Mouse (Mus musculus) layer of hippocampus, postnatal 25 days (tissue): ENCODE data around the gene Sipa1l1. TPM values are rescaled to one million over a fixed set of nuclear protein-coding genes. Genes with fewer than 3 reads are reported as not detected.

Experiments
- DNase-seq, 2 experiments: peaks; one replicate each; pipeline ENCODE4 v3.0.0; 2022; ENCODE audit warnings: mixed read lengths in 2 of 2, low spot score in 1 of 2; ENCODE audit errors: extremely low spot score in 1 of 2
- total RNA-seq, 2 experiments: library from RNA; stranded (reverse); gene quantifications; 2 replicates each; pipeline ENCODE4 v1.2.3; 2021

Gene Sipa1l1
- total RNA-seq, 2 experiments from 2014 or later, result 185 to 216 TPM

GRCm38 (mm10) chr12:82284617-82285016 is 115.5 kb downstream of the Sipa1l1 start:
- no peak for DNase-seq

DNA sequence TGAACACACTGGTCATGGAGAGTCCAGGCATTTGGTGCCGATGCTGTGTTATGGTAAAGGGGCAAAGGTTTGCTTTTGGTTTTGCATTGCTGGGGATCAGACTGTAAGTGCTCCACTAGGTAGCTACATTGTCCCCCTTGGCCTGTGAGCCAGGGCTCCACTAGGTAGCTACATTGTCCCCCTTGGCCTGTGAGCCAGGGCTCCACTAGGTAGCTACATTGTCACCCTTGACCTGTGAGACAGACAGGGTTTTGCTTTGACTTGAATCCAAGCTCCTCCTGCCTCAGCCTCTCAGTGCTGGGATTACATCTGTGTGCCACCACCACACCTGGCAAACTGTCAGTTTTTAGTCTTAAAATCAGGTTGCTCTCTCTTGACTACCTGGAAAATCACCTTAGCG is 115.9 kb downstream of the Sipa1l1 start:
- DNase-seq, result no peak

DNA sequence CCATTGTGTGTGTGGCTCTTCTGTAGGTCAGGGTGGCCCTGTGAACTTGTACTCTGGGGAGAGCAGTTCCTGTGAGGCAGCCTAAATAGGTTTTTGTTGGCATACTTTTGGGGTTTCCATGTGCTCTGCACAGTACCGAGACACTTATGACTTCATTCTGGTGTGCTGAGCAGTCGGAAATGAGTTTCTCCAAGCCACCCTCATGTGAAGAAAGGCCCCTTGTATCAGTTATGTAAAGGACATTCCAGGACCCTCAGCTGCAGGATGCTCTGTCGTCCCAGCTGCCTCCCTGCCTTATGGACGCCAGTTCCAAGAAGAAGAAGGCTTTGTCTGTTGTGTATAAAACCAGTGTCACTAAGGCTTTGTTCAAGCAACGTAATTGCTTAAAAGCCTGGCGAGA is 116.9 kb downstream of the Sipa1l1 start:
- DNase-seq, result no peak

- no peak for DNase-seq
Measured at GRCm38 (mm10) chr12:82286804-82287203, 117.7 kb downstream of the Sipa1l1 start.

DNA sequence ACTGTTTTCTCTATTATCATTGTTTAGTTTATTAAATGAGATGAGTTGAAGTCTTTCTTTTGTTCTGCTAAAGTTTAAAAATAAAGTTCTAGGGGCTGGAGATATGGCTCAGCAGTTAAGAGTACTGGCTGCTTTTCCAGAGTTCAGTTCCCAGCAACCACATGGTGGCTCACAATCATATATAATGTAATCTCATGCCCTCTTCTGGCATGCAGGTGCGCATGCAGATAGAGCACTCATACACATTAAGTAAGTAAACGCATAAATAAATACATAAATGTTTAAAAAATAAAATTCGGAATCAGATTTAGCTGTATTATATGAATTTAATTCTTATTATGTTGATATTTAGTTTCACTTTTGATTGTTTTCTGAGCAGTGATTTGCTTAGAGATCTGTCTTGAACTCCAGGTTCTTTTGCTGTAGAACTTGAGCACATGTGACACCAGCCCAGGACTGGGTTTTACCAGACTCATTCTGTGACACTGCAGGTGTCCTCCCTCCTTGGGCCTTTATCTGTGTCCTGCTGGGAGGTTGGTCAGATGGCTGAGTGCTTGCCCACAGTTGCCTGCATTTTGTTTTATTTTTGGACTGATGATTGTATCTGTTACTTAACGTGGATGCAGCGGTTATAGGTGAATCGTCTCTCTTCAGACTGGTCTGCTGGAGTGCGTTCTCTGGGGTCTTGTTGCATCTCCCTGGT is 124.6 kb downstream of the Sipa1l1 start:
- no peak for DNase-seq

DNA sequence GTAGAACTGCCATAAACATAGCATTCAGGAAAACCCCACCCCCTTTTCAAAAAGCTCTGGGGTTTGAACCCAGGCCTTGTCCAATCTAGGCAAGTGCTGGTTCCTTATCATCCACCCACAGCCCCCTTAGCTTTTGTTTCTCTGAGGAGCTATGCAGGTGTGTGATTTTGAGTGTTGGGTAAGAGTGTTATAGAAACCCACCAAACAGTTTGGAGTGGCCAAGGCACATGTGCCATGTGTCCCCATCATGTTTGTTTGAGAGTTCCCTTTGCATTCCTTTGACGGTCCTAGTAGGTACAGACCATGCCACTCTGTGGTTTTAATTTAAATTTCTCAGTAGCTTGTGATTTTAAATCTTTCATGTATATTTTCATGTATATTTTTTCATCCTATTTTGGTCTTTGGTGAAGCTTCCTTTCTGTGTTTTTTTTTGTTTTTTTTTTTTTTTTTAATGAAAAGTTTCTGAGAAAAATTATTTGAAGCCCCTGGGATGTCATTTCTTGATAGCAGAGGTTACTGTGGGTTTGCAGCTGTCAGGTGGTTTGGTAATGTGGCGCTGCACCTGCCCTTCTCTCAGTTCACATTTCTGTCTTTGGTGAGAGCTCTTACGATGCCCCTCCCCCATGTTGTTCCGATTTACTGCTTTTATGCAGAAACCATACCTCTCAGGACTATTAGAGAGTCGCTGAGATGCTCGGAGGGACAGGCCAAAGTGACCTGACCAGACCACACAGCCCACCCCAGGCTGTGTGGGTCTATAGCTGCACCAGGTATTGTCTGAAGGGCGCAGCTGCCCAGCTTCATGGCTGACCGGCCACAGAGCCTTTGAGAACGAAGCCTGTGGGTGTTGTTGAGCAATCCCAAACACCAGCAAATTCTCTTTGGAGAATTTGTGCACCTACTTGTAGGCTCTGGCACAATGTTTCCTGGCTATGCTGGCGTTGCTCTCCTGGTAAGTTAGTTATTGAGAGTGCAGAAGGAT is 126.1 kb downstream of the Sipa1l1 start:
- DNase-seq, result no peak

- DNase-seq, result no peak
Measured at GRCm38 (mm10) chr12:82296276-82296675, 127.2 kb downstream of the Sipa1l1 start.

- no peak for DNase-seq
Measured at GRCm38 (mm10) chr12:82297196-82297595, 128.1 kb downstream of the Sipa1l1 start.

GRCm38 (mm10) chr12:82298662-82299460 is 129.7 kb downstream of the Sipa1l1 start:
- no peak for DNase-seq

GRCm38 (mm10) chr12:82304140-82304539 is 135.0 kb downstream of the Sipa1l1 start:
- no peak for DNase-seq

- no peak for DNase-seq
Measured at GRCm38 (mm10) chr12:82306035-82306434, 136.9 kb downstream of the Sipa1l1 start.

DNA sequence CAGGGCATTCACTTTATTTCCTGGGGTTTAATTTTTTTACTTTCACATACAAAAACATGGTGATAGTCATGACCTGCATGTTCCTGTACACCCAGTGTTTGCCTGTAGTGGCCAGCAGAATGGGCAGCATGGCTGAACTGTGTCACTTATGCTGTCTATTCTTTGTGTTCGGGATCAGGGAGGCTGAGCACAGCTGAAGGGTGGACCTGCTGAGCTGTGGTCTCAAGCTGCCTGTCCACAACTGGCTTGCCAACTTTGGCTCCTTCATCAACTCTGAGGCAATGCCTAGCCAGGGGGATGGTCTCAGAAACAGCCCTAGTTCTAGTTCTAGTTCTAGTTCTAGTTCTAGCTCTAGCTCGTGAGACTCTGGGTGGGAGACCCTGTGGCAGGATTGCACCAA is 142.5 kb downstream of the Sipa1l1 start:
- no peak for DNase-seq

- DNase-seq, result no peak
Measured at GRCm38 (mm10) chr12:82312091-82312820, 143.1 kb downstream of the Sipa1l1 start.

- no peak for DNase-seq
Measured at GRCm38 (mm10) chr12:82313091-82313490, 144.0 kb downstream of the Sipa1l1 start.

DNA sequence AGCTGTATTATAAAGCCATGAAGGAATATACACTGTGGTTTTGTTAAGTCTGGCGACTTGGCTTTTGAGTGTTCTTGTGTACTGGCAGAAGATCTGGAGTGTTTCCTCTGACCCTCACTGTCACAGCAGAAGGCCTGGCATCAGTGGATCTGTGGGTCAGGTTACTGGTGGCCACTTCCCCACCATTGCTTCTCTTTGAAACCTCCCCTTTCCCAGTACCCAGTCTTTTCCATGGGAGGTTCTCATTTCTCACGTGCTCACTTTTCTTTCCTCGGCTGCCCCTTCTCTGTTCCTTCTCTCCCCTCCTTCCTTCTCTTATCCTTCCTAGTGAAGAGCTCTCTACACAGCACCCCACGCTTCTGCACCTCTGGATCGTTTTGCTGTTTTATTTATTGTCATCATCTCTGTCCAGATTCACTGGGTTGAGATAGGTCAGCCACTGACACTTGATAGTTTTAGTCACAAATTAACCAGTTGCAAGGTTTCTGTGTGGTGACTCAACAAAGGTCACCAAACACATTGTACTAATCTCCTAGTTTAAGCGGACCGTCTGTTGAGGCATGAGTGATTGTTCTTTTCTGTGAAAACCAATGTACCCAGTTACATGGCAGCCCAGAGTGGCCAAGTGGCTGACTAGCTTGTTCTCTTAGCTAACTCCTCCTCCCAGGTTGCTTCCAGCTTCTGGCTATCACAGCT is 150.5 kb downstream of the Sipa1l1 start:
- no peak for DNase-seq

- DNase-seq, result no peak
Measured at GRCm38 (mm10) chr12:82320204-82320603, 151.1 kb downstream of the Sipa1l1 start.

DNA sequence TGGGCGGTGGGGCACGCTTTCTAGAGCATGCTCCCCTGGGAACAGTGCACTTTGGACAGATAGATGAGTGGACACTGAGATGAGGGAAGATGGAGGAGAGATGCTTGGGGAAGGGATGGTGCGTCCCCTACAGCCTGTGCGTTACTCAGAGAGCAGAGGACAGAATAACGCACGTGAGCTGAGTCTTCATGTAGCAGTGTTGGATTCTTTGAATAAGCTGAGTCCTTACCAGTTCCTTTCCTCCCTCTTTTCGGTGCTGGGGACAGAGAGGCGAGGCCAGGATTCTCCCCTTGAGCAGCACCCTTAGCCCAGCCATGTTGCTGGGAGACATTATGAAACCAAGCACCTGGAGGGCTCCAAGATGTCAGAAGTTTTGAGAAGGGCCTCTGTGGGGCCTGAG is 152.3 kb downstream of the Sipa1l1 start:
- no peak for DNase-seq

DNA sequence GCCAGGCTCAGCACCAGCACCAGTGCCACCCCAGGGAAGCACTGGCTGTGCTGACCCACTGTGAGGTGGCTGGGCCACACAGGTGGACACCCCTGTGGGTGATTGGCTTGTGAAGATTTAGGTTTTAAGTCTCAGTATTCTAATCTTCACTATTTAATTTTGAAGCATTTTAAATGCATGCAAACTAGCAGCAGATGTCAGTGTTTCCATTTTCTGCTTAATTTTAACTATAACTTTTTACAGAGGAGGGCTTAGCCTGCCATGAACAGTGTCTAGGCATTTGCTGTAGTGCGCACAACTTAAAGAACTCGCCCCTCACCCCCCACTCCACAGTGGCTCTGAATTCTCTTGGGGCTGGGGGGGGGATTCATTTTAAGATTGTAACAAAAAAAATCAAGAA is 152.7 kb downstream of the Sipa1l1 start:
- DNase-seq, result no peak

- no peak for DNase-seq
Measured at GRCm38 (mm10) chr12:82322759-82323451, 153.8 kb downstream of the Sipa1l1 start.
